Mouse (Mus musculus) CH12.LX (cell line): ENCODE data around the gene Cldn7.
"Not testable (repeated sequence)": the region's sequence is repeated elsewhere in the genome, so short reads cannot be mapped to it uniquely, and the experiment has no call there.

Source experiments
- CTCF ChIP-seq, 2 experiments: IDR thresholded peaks in 1 of 2; conservative IDR thresholded peaks in 1 of 2; 2 replicates each; pipeline ENCODE4 v1.5.1; 2011 to 2012; ENCODE audit warnings: low read depth in 2 of 2, low read length in 2 of 2, improper control_type of control experiment in 1 of 2, inconsistent platforms in 1 of 2, mild to moderate bottlenecking in 1 of 2, moderate library complexity in 1 of 2
- EP300 ChIP-seq: IDR thresholded peaks from 2 replicates; pipeline ENCODE4 v1.6.1; 2011; ENCODE audit warnings: low read length, improper control_type of control experiment
- MYC ChIP-seq: IDR thresholded peaks from 2 replicates; pipeline ENCODE4 v1.6.1; 2011; ENCODE audit warnings: low read depth, mild to moderate bottlenecking, improper control_type of control experiment, low read length
- ZC3H11A ChIP-seq: IDR thresholded peaks from 2 replicates; pipeline ENCODE4 v1.6.1; 2012; ENCODE audit warnings: low read depth, mild to moderate bottlenecking, inconsistent platforms, low read length, improper control_type of control experiment

DNA sequence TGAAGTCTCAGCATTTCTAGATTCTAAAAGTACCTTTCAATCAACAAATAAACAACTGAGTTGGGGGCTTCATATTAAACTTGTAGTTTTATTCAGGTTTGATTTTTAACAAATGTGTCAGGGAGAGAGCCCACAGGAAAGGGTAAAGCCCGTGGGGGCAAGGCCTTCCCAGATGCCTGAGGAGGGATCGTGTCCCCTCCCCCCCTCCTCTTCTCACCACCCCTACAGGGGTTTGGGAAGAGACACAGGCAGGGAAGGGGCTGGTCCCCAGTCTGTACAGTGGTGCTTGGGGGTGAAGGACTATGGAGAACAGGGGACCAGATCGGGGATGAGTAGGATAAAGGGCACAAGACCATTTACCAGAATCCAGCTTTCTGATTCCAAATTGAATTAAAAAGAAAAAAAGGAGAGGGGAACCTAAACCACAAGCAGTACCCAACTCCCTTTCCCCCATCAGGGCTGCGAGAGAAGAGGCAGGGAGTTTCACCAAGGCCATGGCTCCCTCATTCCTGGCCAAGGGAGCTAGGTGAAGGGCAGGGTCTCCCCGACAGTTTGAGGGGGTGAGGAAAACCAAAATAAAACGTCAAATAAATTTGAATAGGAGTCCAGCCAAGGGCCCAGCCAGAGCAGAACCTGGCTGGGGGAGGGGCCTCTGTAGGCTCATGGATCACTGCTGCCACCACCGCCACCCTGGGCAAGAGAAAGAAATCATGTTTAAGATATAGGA is 47.8 kb upstream of the Cldn7 start:
- TF ChIP-seq MYC; ZC3H11A; CTCF (conservative IDR thresholded peaks at IDR 0.05 in 1 of 2, IDR thresholded peaks at IDR 0.05 in 1 of 2; ENCODE audit: low read depth in 2 of 2, low read length in 2 of 2); EP300: not testable (repeated sequence)
